ENCODE assay signal across 8 mouse cellular contexts in the genomic region with DNA sequence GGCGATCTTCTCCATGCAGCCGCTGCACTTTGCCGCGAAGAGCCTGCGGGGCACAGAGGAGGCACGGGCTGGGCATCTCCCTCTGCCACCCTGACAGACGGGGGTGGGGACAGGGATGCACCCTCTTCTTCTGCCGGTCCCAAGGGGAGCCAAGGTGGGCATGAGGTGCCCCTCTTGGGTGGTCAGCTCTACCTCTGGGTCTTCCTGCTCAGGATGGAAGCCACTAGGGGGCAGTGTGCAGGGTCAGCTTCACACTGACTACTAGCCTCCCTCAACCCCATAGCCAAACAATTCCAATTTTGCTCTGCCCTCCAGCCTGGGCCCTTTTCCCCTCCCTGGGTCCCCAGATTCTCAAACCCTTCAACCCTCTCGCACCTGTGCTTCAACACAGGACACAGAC.
DNase-seq lines count a peak whose midpoint lies in the region; ATAC-seq lines count a peak whose summit lies in the region.

No protein-coding gene starts in this region.

- H3K27me3 ChIP-seq in heart, embryonic 12.5 days (replicated peaks): peaks cover 92% of the 10 kb centered on the region
- H3K27me3 ChIP-seq in intestine, embryonic 15.5 days (replicated peaks): peaks cover 54% of the 10 kb centered on the region
- peaks cover 83% of the 10 kb centered on the region for H3K27me3 ChIP-seq in neural tube, embryonic 12.5 days (replicated peaks)

- H3K27ac ChIP-seq in heart, embryonic 12.5 days (ENCODE audit: poor library complexity, severe bottlenecking): no peak overlapping the region
- no peak overlapping the region for H3K27ac ChIP-seq in intestine, embryonic 15.5 days
- H3K27ac ChIP-seq in neural tube, embryonic 12.5 days: no peak overlapping the region

- intact Hi-C loops in gastrocnemius, postnatal 14 days (cut with DNase I; ENCODE audit: low total_unique reads): loop anchor here (5.0 kb wide), 1 partner anchor 73 kb away; a partner anchor contains a TSS

- H3K9ac ChIP-seq in heart, embryonic 12.5 days: no peak overlapping the region
- H3K9ac ChIP-seq in intestine, embryonic 15.5 days: no peak overlapping the region
- H3K9ac ChIP-seq in neural tube, embryonic 12.5 days: no peak overlapping the region

- H3K36me3 ChIP-seq in heart, embryonic 12.5 days: no peaks in the 10 kb centered on the region
- H3K36me3 ChIP-seq in intestine, embryonic 15.5 days: no peaks in the 10 kb centered on the region
- H3K36me3 ChIP-seq in neural tube, embryonic 12.5 days: no peaks in the 10 kb centered on the region

- ATAC-seq in heart, embryonic 12.5 days (ENCODE audit: insufficient number of reproducible peaks, low FRiP score): no peak
- ATAC-seq in common myeloid progenitor, adult 5-6 weeks (replicated peaks; ENCODE audit: low read depth, poor library complexity, severe bottlenecking): 0 out of 2 replicates have a peak, but pooled peaks have one; percentile 54
- 0 out of 2 replicates have a peak, but pooled peaks have one; percentile 28 for ATAC-seq in intestine, embryonic 15.5 days
- ATAC-seq in neural tube, embryonic 12.5 days (ENCODE audit: low FRiP score, low read depth): no peak

- DNase-seq in heart, adult 11 months: no peak
- peak; percentile 55 for DNase-seq in ES-CJ7 (ENCODE audit: low read depth, low spot score)
- DNase-seq in layer of hippocampus, adult 9-10 months (ENCODE audit: low spot score): no peak
- no peak for DNase-seq in gastrocnemius, postnatal 14 days

- no peaks in the 10 kb centered on the region for H3K9me3 ChIP-seq in heart, embryonic 12.5 days (replicated peaks)
- H3K9me3 ChIP-seq in intestine, embryonic 15.5 days: no peaks in the 10 kb centered on the region
- H3K9me3 ChIP-seq in neural tube, embryonic 12.5 days: no peaks in the 10 kb centered on the region

- 10% methylated on average over 9 of the region's 9 CpGs for WGBS in heart, embryonic 12.5 days
- 19% methylated on average over 9 of the region's 9 CpGs for WGBS in intestine, embryonic 15.5 days
- 16% methylated on average over 9 of the region's 9 CpGs for WGBS in neural tube, embryonic 12.5 days

- peak overlapping the region; percentile 40 for H3K4me2 ChIP-seq in heart, embryonic 12.5 days
- H3K4me2 ChIP-seq in intestine, embryonic 15.5 days (replicated peaks): peak overlapping the region; percentile 17
- peak overlapping the region; percentile 36 for H3K4me2 ChIP-seq in neural tube, embryonic 12.5 days (replicated peaks)

- peaks cover 10% of the 10 kb centered on the region; the same call in 1 of the 2 replicates for H3K4me1 ChIP-seq in heart, embryonic 12.5 days (replicated peaks)
- H3K4me1 ChIP-seq in intestine, embryonic 15.5 days (replicated peaks): 0 out of 2 replicates have a peak, but pooled peaks cover 3% of the 10 kb centered on the region
- H3K4me1 ChIP-seq in neural tube, embryonic 12.5 days: peaks cover 21% of the 10 kb centered on the region

- H3K4me3 ChIP-seq in heart, embryonic 12.5 days: 0 out of 2 replicates have a peak overlapping the region, but pooled peaks have one; percentile 9
- no peak overlapping the region for H3K4me3 ChIP-seq in intestine, embryonic 15.5 days (replicated peaks)
- H3K4me3 ChIP-seq in neural tube, embryonic 12.5 days: no peak overlapping the region; the same call in 1 of the 2 replicates

Comparison
In these comparisons a context has a peak if more than half of its experiments do, and no peak if none do; other contexts are left out.
1. ATAC-seq: peak in common myeloid progenitor, adult 5-6 weeks (single experiment) and intestine, embryonic 15.5 days (single experiment); none in heart, embryonic 12.5 days (single experiment) and neural tube, embryonic 12.5 days (single experiment).
2. Peak in every context shown above with its lines, with median percentiles within 50 percentile points of each other: H3K4me2 ChIP-seq.